Mouse (Mus musculus): Measurements from ENCODE around the gene Ugt1a9.

DNA sequence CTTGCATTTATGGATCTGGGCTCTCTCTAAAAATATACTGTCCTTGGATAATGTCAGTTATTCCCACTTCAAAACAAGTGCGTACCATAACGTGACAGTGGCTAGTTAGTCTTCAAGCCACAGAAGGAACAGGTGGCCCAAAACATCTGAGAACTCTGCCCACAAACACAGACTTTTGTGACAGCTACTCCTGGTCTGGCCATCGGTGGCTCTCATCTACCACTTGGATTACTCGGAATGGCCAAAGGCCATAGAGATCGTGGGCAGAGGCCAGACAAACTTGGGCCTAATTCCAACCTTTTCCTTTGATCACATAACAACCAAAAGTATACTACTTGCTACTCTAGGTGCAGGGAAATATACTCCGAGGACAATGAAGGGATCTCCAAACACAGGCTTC is 197.5 kb downstream of the Ugt1a9 start:
- no peak for TF ChIP-seq MAFK (IDR thresholded peaks at IDR 0.05; ENCODE audit: insufficient read depth, low read depth, low read length)
- TF ChIP-seq HCFC1 (IDR thresholded peaks at IDR 0.05; ENCODE audit: borderline replicate concordance, insufficient read depth, low read length): no peak
- no peak for TF ChIP-seq CHD2 (IDR thresholded peaks at IDR 0.05; ENCODE audit: low read depth, low read length)
- TF ChIP-seq ZC3H11A (IDR thresholded peaks at IDR 0.05; ENCODE audit: borderline replicate concordance, low read depth, low read length): no peak
- TF ChIP-seq ZNF384 (IDR thresholded peaks at IDR 0.05; ENCODE audit: low read depth, low read length): no peak
